Mouse (Mus musculus) thymus, adult 18-20 months (tissue): ENCODE results near the gene Fam124a.
"Not testable (repeated sequence)": the region's sequence is repeated elsewhere in the genome, so short reads cannot be mapped to it uniquely, and the experiment has no call there.

Experiments used
- DNase-seq, 2 experiments: peaks; one replicate each; pipeline ENCODE4 v3.0.0; 2022; ENCODE audit warnings: mixed read lengths in 2 of 2

Fam124a gene

DNA sequence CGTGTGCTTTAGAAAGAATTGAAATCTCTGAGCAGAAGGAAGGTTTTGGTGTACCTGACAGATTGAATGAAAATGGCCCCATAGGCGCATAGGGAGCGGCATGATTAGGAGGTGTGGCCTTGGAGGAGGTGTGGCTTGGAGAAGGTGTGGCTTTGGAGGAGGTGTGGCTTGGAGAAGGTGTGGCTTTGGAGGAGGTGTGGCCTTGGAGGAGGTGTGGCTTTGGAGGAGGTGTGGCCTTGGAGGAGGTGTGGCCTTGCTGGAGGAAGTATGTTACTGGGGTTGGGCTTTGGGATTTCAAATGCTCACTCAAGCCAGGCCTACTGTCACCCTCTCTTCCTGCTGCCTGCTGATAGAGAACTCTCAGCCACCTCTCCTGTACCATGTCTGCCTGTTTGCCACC lies 25.4 kb downstream of the Fam124a start:
- DNase-seq = no peak

DNA sequence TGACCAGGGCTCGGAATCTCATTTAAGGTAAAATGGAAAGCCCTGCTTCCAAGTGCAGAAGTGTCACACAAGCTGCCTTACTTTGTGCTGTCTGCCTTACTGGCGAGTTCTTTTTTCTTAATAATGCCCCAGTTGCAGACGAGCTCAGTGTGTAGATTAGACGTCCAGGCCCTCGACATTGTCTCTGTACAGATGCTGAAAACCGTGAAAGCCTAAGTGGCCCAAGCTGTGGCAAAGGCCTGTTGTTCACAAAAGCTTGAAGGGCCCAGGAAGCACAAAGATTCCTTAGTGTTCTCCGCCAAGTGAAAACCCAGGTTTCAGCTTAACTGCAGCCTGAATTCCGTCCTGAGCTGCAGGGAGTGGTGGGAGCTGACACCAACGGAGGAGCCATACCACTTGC lies 26.2 kb downstream of the Fam124a start:
- DNase-seq = no peak

DNA sequence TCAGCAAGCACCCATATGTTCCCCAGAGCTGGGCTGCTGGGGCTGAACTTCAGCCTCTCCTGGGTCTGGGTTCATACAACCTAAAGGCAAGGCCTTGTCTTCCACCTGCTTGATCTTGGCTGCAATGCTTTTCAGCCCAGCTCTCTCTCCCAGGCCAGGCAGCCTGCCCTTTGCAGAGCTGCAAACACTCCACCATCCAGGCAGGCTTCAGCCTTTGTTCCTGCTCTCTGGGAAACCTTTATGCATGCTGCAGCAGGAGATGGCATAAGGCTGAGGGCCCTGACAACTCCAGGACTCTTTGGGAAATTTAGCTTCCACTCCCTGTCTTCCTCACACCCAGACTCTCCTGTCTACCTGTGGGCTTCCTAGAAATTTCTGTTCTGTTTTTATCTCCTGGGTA lies 29.1 kb downstream of the Fam124a start:
- no peak for DNase-seq

DNA sequence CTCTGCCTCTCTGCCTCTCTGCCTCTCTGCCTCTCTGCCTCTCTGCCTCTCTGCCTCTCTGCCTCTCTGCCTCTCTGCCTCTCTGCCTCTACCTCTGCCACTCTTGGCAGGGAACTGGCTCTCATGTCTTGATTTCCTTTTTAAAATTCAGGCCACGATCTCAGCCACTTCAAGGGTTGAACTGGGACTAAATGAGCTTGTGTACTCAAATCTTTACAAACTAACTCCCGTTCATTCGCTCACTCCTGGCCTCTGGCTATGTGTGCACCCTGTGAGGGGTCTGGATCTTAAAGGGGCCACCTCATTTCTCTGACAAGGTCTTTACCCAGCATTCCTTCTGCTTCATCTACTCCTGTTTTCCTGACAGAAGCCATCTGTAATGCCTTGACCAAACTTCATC lies 29.8 kb downstream of the Fam124a start:
- no peak for DNase-seq

DNA sequence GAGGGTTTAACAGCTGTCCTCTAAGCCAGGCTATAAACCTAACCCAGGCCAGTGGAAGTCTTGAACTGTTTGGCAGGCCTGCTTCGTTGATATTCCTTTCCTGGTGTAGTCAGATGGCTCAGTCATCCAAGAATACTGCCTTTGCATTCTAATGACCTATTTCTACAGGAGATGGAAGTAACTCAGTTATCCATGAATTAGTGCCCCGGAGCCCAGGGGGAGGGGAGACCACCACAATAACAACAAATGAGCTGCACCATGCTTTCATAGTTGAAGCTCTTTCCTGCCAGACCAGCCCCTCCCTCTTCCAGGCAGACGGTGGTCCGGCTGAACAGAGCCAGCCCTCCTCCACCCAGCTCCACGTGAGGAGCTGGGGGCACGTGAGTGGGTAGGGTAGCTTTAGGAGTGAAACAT lies 44.6 kb downstream of the Fam124a start:
- DNase-seq = no peak

DNA sequence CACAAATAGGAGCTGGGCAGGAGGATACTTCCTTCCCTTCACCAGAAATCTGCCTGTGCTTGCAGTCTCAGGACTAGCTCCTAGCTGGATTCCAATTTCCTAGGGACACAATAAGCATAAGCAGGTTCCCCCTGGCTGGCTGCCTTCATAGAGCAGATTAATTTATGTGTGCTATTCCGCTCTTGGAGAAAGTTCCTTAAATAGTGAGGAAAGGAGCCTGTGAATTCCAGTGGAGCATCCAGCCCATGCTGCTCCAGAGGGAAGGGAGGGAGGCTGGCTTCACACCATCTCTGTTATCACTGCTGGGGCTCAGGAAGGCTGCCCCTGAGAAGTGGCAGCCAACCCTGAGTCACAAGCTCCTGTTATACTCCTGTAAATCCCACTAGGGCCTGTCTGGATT lies 46.7 kb downstream of the Fam124a start:
- DNase-seq = no peak

DNA sequence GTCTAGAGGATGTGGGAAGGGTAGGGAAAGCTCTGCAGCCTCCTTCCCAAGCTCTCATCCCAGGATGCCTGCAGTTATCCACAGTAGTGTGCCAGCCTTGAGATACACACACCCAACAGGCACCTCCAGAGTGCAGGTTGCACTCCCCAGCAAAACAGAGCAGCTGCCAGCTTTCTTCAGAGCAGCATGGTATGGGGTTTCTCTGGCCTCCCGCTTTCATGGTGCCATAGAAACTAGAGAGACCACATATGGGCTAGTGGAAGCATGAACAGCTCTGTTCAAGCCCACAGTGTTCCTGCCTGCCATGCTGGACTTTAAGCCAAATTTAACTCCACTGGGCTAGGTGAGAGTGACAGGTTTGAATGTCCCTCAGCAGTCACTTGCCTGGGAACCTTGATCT lies 47.3 kb downstream of the Fam124a start:
- no peak for DNase-seq

DNA sequence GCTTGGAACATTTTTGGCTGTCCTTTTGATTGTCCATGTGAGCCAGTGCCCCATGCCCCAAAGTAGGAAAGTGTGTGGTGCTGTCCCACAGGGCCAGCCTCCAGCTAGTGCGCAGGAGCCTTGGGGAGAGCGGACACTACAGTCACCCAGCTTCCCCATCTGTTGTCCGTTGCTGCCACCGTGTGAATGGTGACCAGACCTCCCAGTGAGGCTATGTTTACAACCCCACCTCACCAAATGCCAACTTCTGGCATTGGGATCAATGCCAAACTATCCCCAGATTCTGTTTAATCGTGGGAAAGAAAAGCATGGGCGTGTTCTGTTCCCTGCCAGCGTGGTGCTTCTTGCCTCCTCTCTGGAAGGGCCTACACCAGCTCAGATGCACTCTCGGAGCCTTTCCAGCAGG lies 52.3 kb downstream of the Fam124a start:
- DNase-seq = no peak

DNA sequence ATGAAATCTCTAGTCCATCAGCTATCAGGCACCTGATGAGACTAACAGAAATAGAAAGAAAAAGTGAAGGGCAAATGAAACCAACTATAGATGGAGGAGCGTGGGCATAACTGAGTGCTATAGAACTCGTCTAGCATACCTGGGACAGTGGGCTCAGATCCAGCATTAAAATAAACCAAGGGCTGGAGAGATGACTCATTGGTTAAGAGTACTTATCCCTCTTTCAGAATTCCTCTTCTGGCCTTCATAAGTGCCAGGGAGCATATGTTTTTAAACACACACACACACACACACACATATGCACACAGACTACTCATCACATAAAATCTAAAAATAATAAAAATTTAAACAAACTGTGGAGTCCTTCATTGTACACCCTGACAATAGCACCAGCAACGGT lies 54.4 kb downstream of the Fam124a start:
- no peak for DNase-seq

DNA sequence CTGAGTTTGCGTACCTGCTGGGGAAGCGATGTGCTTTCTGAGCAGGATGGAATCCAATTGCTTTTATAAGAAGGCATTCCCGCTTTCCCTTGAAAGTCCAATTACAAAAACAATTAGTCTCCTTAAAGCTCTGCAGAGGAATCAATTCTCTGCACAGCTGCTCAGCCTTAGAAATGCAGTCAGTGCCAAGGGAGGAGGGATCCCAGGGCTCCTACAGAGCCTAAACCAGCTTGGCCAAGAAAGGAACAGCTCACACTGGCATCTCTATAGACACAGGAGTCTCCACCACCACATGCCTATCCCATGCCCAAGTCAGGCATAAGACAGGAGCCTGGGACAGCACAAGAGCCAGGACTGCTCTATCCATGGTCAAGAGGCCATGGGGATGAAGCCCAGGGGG lies 66.9 kb downstream of the Fam124a start:
- DNase-seq = no peak

DNA sequence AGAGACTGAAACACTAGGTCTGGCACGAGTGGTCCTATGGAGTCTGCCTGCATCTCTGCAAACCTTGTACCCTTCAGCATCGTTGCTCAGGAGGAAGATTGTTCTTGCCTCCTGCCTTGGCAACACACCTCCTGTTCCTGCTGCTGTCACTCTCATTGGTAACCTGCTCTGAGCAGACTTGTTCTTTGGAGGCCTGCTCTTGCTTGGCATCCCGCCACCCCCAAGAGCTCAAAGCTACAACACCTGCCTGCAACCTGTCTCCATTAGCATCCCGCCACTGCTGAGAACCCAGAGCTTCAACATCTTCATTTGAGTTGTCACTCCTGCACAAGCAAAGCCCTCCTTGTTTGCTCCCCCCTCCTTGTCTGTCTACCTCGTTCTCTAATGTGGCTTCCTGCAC lies 72.4 kb downstream of the Fam124a start:
- no peak for DNase-seq

DNA sequence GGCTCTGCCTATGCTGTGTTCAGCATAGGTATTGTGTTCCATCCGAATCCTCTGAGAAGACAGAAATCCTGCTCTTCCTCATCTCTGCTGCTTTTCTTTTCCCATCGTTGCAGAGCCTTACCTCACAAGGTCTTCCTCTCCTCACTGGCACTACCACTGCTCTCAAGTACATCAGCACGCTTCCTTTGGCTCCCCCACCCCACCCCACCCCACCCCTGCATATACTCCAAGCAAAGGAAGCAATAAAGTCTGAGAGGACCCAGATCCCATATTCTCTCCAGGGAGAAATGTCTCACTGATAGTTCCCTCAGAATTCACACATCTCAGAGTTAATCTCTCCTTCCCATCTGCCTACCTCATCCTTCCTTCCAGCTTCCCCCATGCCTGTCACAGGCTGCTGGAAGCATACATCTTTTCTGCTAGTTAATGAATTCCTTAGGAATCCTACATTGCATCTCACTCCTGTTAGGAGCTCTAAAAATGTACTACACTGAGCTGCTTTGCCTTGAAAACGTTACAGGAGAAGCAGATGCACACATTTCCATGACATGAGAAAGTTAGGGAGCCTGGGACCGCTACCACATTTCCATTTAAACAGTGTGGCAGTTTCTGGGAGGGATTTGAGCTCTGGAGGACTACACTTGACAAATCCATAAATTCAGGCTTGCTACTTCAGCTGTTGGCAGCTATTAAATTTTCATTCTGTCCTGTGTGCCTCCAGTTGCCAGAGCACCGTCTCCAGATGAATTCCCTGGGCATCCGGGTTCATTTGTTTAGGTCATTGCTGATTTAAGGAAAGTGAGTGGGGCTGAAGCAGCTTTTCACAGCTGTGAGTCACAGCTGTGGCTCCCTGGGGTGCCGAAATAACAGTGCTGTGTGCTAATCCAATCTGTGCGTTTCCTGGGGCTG lies 82.2 kb downstream of the Fam124a start:
- no peak for DNase-seq

DNA sequence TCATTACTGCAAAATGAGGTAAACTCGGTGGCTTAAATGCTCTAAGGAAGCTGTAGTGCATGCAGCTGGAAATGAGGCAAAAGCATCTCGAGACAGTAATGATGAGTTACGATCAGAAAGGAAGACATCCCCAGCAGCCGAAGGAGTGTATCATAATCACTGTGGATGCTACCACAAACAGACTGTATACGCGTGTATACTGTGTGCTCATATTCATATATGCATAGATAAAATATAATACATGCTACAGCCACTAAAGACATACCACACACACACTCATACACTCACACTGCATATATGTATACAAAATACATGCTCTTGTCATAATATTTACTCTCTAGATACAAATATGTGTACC lies 82.8 kb downstream of the Fam124a start:
- no peak for DNase-seq

DNA sequence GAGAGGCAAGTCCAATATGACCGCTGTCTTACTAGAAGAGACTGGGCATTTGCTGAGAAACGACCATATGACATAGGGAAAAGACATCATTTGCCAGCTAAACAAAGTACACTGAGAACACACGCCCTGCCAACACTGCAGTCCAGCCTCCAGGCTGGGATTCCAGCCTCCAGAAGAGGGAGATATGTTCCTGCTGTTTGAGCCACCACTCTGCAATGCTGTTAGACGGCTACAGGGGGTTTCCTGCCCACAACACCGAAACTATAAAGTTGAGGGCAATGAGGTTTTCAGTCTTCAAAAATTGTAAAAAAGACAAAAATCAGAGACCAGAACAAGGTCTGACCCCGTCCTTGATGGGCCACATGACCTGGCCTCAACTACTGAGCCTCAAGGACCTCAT lies 83.6 kb downstream of the Fam124a start:
- no peak for DNase-seq

DNA sequence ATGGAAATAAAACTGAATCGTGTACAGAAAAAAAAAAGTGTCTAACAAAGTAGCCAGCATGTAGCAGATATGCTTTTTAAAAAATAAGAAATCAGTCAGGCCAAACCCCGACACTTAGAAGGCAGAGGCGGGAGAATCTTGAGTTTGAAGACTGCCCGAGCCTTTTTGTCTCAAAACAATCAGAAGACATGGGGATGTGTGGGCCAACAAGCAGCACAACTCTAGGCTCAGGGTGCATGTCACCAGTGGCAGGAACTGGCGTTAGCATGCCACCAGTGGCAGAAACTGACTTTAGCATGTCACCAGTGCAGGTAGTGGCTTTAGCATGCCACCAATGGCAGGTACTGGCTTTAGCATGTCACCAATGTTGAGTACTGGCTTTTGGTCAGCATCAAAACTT lies 84.0 kb downstream of the Fam124a start:
- DNase-seq = no peak

DNA sequence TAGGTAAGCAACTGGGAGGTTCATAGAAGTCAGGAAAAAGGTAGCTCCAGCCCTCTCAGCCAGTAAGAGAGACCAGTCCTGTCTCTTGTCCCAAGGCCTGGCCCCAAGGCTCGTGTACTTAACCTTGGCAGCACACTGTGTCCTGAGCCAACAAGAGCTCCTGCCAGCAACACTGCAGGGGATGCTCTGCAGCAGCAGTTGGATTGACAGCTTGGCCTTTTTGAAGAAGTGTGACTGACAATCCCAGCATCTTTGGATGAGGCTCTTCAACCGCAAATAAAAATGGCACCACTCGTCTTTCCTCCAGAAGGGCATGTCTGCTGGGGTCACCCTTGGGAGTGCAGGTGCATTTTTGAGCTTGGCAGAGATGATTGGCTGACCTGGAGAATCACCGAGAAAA lies 84.9 kb downstream of the Fam124a start:
- DNase-seq = no peak

DNA sequence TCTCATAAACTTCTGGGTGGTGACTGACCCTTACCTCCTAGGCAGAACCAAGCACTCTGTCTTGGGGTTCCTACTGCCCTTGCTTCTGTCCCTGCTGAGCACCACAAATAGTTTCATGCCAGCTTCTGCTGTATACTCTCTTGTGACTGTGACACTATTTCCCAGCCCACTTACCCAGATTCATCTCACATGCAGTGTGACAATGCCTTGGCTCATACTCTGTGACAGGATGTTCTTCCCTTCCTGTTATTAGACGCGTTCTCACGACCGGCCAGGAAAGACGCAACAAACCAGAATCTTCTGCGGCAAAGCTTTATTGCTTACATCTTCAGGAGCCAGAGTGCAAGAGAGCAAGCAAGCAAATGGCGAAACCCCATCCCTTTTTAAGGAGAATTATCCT lies 86.8 kb downstream of the Fam124a start:
- not testable (repeated sequence) for DNase-seq

DNA sequence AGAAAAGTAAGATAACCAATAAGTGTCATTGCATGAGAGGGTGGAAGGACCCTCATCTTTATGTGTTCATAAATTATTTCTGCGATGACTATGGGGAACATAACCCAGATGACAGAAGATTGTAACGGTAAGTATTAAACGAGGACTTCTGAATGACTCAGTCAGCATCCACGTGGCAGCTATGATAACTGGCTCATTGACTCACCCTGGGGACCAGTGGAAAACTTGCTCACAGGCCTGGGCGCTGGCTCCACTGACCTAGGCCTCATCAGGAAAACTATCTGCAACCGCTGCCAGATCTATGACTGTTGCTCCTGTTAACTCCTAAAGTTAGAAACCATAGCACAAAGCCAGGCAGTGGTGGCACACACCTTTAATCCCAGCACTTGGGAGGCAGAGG lies 92.9 kb downstream of the Fam124a start:
- DNase-seq = no peak

DNA sequence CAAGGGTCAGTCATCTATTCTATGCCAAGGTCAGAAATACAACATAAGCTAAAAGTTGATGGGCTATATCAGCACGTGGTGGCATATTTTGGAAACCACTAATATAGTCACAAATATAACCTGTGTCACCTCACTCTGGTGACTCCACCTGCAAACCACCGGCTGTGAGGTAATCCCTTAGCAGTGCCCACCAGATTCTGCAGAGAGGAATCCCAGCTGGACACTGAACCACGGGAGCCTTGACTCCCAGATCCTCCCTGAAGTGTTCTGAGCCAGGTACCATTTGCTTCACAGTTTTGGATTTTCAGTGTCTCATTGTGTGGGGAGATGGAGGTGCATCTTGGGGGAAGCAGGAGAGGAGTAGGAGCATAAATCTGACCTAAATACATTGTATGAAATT lies 94.8 kb downstream of the Fam124a start:
- no peak for DNase-seq

DNA sequence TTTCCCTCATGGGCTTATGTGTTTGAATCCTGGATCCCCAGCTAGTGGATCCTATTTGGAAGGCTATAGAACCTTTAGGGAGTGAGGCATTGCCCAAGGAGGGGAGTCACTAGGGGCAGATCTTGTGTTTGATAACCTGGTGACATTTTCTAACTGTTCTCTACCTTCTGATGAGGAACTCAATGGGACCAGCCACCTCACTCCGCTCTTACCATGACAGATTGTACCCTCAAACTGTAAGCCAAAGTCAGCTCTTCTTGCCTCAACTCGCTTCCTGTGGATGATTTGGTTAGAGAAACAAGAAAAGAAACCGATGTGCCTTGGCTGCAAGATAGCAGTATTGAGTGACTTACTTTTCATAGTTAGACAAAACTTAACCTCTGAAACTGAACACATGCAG lies 96.2 kb downstream of the Fam124a start:
- no peak for DNase-seq

DNA sequence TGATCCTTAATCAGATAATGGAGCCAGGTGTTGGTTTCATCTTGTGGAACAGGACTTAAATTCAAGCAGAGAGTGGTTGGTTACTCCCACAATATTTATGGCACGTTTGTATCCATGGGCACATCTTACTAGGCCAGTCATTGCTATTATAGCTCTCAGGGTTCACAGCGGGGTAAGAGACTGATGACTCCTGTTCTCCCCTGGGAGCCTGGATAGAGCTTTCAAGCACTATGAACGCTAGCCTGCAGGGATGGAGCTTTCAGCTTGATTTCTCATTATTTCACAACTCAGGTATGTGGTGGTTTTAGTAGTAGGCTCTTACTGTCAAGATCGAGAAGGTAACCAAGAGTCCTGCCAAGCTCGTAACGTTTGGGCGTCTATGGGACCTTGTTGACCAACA lies 100.5 kb downstream of the Fam124a start:
- no peak for DNase-seq

DNA sequence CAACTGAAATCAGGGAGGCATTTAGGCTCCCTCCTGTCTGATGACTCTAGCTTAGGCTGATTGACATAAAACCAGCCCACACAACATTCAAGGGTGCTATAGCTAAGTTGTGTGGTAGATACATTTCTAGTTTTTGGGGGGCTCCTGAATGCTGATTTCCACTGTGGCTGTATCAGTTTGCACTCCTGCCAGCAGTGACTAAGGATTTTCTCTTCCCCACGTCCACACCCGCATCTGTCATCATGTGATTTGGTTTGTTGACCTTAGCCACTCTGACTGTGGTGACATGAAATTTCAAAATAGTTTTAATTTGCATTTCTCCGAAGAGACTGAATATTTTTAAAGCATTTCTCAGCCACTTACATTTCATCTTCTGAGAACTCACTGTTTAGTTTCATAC lies 101.9 kb downstream of the Fam124a start:
- DNase-seq = no peak
